Mouse (Mus musculus) lung, adult 18-20 months (tissue): Measurements from ENCODE around the gene Cfl1.

ENCODE experiments used
- DNase-seq, 2 experiments: peaks; one replicate each; pipeline ENCODE4 v3.0.0; 2022; ENCODE audit warnings: mixed read lengths in 2 of 2

The Cfl1 gene

GRCm38 (mm10) chr19:5490313-5490897, at the start of gene Cfl1:
Gene Cfl1, plus strand, starts transcription at chr19:5490455.
- peak; percentile 96 to 97 for DNase-seq

- DNase-seq: no peak
These were observed 45.8 kb upstream of the Cfl1 start for GRCm38 (mm10) chr19:5444371-5444908.

GRCm38 (mm10) chr19:5444954-5445353, 45.3 kb upstream of the Cfl1 start:
- no peak for DNase-seq

DNA sequence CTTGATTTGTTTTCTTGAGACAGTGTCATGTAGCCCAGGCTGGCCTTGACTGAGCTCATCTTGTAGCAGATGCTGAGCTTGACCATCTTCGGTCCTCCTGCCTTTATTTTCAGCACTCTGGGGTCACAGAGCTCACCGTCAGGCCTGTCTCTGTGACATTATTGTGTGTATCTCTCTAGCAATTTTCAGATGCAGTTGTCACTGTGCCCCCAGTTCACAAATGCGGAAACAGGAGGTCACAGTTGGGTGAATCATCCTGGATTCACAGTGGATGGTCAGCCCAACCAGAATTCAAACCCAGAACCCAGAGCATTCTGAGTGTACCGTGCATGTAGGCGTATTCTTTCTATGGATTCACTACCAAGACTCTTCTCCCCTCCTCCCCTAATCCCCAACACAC, 44.5 kb upstream of the Cfl1 start:
- DNase-seq: no peak

GRCm38 (mm10) chr19:5447515-5448353, 42.5 kb upstream of the Cfl1 start, which contains the start of gene Fosl1:
Gene Fosl1, plus strand, starts transcription at chr19:5447547.
- DNase-seq: peak; percentile 75 to 84

- DNase-seq: peak in 1 of 2 experiments; percentile 48
These were observed 41.7 kb upstream of the Cfl1 start for GRCm38 (mm10) chr19:5448354-5449150.

GRCm38 (mm10) chr19:5449673-5450072, 40.6 kb upstream of the Cfl1 start:
- no peak for DNase-seq

GRCm38 (mm10) chr19:5451766-5452165, 38.5 kb upstream of the Cfl1 start:
- no peak for DNase-seq

DNA sequence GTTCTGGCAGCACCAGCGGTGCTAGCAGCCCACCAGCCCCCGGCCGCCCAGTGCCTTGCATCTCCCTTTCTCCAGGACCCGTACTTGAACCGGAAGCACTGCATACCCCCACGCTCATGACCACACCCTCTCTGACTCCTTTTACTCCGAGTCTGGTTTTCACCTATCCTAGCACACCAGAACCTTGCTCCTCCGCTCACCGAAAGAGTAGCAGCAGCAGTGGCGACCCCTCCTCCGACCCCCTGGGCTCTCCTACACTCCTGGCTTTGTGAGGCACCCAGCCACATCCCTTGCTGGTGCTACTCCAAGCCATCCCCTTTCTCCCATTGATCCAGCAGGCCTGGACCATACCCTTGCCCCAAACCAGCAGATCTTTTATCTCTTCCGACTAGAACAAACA, 35.2 kb upstream of the Cfl1 start:
- no peak for DNase-seq

GRCm38 (mm10) chr19:5455568-5455967, 34.7 kb upstream of the Cfl1 start:
- no peak for DNase-seq

DNA sequence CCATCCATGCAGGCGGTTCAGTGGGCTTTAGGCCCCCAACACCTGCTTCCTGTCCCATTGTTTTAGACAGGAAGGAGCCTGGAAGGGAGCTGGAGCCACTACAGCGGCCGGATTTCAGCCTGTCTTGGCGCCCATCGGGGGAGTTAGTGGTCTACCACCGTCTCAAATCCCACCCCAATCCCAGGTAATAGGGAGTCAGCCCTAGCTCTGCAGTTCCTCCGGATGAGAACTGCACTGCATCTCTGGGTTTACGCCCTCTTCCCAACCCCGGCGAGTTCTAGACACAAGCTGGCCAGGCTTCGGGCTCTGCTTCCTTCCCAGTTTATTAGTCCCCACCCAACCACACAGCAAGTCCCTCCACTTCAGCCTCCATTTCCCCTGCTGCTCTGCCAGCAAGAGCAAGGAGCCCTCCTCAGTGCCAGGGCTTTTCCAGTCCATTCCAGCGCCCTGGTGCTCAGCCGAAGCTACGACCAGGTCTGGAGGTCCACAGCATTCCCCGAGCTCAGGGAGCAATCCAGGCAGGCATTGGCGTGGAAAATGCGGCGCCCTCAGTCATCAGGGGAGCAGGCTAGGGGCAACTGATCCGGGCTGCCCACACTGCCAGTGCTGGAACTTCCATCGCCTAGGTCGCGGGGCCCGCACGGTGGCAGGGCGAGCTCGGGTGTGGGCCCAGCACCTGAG, 33.9 kb upstream of the Cfl1 start:
- peak; percentile 31 to 55 for DNase-seq

DNA sequence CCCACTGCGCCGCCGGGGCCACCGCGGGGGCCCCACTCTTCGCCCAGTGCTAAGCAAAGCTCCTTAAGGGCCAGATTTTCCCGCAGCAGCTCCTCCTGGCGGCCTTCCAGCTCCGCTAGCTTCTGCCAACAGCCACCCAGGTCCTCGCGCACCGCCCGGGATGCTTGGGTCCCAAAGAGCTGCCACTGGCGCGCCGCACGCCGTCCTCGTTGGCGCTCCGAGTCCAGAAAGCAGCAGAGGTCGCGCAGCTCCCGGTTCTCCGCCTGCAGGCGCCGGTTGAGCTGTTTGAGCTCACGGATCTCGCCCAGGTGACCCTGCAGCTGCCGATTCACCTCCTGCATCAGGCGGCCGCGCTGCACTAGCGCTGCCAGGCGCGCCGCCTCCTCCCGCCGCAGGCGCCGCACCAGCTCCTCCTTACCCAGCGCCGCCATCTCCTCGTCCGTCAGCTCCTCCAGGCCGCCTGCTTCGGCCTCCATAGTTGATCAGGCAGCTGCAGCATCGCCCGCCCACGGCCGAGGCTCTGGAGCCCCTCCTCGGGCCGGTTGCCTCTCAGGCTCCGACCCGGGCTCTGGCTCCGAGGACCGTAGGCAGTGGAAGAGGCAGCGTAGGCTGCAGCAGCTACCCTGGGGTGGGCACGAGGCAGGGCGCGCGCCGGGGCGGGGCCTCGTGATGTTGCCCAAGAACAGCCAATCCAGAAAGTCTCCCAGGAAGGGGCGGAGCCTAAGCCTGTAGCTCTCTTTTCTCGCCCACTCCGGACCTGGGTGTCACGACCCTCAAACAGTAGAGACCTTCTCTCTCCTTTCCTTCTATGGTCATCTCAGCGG, 33.1 kb upstream of the Cfl1 start:
- peak; percentile 94 to 96 for DNase-seq

DNA sequence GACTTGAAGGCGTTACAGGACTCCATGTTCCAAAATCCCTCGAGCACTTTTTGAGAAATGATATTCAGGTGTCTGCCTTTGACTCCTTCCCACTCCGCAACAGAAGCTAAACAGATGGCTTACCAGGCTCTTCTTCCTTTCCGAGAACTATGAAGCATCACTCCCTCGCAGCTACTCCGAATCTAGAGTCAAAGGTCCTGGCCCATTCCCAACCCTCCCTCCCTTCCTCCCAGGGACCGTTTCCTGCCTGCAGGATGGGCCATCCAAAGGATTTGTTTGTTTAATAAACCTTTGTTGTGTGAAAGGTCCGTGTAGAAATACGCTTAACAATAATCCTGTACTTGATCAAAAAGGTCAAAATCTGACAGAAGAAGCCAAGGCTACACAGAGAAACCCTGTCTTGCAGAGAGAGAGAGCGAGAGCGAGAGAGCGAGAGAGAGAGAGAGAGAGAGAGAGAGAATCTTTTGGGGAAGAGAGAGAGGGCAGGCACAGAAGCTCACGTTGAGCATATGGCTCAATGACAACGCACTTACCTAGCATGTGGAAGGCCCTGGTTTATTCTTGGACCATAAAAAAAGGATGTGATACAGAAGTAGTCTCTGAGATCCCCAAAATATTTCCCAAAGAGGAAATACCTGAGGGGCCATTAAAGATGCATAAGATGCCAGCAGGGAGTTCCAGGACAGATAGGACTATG, 32.4 kb upstream of the Cfl1 start, which contains the start of gene Ccdc85b:
Gene Ccdc85b, minus strand, starts transcription at position 149 of the 697 bp plus-strand sequence.
- DNase-seq: no peak

- no peak for DNase-seq
These were observed 31.2 kb upstream of the Cfl1 start for GRCm38 (mm10) chr19:5459019-5459418.

DNA sequence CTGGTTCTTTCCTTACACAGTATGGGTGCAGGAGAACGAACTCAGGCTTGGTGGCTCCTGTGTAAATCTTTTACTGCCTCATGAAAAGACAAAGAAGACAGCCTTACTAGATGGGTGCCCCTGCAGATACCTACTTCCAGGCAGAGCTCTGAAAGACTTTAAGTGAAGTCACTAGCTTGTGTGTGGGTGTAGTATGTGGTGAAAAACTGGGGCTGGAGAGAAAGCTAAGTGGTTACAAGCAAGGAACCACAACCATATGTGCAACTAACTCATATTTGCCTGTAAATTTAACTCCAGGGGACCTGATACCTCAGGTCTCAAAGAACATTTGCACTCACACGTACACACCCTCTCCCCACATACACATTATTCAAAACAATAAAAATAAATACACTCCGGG, 30.4 kb upstream of the Cfl1 start:
- no peak for DNase-seq

- peak; percentile 87 to 88 for DNase-seq
These were observed 29.8 kb upstream of the Cfl1 start, which contains the start of gene Fibp for GRCm38 (mm10) chr19:5460465-5460911. Gene Fibp, plus strand, starts transcription at chr19:5460615.

- no peak for DNase-seq
These were observed 28.8 kb upstream of the Cfl1 start for GRCm38 (mm10) chr19:5461411-5461810.

- no peak for DNase-seq
These were observed 27.0 kb upstream of the Cfl1 start for GRCm38 (mm10) chr19:5463212-5463611.

DNA sequence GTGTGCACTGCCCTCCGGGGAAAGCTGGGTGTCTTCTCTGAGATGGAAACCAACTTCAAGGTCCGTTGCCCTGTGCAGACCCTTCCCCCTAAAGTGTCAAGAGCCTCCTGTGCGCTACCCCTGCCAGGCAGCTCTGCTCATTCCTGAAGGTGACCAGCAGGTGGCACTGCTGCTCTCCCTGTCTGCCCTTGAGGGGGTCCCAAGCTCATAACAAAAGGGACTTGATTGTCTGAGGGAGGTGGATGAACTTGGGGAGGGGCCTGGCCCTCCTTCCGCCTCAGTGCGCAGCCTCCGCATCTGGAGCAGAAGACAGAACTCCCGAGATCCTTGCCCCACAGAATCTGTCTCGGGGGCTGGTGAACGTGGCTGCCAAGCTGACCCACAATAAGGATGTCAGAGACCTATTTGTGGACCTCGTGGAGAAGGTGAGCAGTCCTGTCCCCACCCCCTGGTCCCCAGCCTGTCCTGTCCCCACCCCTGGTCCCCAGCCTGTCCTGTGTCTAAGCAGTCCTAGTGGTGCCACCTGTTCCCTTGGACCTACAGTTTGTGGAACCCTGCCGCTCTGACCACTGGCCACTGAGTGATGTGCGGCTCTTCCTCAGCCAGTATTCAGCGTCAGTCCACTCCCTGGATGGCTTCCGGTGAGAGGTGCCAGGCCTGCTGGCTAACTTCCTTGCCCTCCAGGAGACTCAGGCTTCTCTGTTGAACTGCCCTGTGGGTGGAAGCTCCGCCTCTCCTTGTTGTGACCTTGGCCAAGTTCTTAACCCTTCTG, 26.3 kb upstream of the Cfl1 start:
- peak; percentile 60 to 67 for DNase-seq

GRCm38 (mm10) chr19:5465037-5465436, 25.2 kb upstream of the Cfl1 start:
- no peak for DNase-seq
